Mouse (Mus musculus): ENCODE data around the gene Mff.

Gene Mff

DNA sequence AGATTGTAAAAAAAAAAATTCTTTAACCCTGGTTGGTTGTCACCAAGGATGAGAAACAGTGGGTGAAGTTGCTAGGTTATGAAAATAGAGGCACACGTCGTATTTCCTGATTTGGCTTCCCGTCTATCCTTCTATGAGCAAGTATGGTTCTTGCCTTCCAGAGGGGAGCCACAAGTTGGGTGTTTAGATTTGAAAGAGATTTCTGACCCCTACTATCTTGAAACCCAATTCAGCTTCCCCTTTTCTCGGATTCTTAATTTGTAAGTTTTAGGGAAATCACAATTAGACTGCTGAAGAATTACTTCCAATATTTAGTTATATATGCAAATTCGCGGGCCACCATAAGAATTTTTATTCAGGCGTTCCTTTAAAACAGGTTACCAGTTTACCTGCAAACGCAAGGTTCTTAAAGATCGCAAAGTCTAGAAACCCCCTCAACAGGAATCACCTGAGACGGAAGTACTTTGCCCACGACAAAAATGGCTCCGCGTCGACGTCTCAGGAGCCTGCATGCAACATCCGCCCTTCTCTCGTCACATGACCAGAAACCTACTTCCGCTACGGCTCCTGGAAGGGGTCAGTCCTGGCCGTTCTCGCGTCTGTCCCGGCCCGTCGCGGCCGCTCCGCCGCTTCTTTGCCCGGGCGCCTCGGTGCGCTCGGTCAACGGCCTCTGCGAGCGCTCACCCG, at the start of gene Mff:
Gene Mff (plus strand): TSS at position 552 of the 687 bp plus-strand sequence.
- peak; percentile 73 for DNase-seq (ENCODE audit: extremely low read depth, low read depth, low spot score)

DNA sequence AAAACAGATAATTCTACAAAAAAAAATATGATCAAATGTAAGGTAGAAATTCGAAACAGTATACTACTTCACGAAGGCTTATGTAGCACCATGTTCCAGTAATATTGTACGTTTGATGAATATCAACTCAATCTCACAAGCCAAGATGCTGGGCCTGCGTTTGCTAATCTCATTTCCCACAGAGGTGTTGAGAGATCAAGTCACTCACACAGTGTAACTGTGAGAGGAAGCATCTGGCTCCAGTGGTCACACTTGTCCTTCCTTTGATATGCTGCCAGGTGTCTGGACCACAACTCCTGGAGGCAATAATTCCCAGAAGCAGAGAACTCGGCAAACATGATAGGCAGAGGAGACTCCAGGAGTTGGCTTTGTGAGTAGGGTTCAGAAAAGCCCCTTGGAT, 38.4 kb upstream of the Mff start:
- no peak for DNase-seq (ENCODE audit: extremely low read depth, low read depth, low spot score)

DNA sequence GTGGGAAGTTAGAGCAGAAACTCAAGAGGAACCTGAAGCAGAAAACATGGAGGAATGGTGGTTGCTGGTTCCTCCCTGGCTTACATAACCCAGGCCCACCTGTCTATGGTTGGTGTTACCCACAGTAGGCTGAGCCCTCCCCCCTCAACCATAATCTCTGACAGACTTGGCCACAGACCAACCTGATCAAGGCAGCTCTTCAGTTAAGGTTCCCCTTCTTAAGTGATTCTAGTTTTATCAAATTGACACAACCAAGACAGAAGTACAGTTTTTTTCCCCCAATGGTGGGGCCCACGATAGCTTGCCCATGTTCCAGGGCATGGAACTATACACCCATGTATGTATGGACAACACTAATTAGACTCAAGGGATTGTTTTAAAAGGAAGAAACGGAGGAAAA, 37.8 kb upstream of the Mff start:
- DNase-seq (ENCODE audit: extremely low read depth, low read depth, low spot score) = no peak

DNA sequence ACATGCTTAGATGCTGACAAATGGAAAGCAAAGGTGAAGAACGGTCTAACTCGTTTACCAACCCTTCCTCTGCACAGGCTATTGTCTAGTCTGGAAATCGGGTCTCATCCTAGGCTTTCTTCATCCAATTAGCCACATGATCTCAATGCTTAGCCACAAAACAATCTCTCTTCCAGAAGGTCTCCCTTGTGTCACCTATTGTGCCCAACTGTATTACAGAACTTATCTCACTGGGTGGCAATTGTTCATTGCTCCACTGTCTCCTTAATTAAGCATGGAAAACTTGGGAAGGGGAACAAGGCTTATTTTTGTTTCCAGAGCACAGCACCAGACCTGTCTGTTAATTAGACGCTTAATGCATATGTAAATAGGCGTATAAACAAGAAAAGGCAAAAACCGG, 36.8 kb upstream of the Mff start:
- no peak for DNase-seq (ENCODE audit: extremely low read depth, low read depth, low spot score)

DNA sequence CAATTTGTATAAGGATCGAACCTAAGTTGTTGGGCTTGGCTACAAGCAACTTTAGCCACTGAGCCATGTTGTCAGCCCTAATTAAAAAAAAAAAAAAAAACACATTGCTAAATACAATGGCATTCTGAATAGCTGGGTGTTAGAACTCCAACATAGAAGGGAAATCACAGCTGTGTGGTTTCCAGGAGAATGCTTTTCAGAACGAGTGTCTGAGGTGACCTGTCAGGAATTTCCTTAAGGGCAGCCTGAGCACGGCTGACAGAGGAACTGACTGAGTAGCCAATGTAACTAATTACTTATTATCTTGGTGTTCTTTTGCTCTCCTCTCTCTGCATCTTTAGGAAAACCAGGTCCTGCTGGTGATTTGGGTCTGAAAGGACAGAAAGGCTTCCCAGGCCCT, 28.8 kb upstream of the Mff start:
- DNase-seq (ENCODE audit: extremely low read depth, low read depth, low spot score) = no peak

DNA sequence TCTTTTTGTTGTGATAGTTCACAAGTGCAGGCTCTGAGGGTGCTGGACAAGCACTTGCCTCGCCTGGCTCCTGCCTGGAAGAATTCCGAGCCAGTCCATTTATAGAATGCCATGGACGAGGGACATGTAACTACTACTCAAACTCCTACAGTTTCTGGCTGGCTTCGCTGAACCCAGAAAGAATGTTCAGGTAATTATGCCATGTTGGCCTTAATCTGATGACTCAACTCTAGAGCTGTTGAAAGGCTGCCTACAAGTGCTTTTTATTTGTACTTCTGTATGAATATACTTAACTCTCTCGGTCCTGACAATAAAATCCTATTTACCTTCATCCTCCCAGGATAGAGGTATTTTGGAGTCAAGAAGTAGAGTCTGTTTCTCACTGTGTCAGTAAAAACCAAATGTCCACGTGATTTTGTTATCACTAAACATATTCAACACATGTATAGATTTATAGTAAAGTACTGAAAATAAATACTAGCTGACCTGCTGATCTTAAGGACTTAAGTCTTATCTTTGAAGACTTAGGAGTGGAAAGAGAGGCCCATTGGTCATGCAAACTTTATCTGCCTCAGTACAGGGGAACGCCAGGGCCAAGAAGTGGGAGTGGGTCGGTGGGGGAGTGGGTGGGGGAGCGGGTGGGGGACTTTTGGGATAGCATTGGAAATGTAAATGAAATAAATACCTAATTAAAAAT, 6.7 kb upstream of the Mff start:
- peak; percentile 26 for DNase-seq (ENCODE audit: extremely low read depth, low read depth, low spot score)

DNA sequence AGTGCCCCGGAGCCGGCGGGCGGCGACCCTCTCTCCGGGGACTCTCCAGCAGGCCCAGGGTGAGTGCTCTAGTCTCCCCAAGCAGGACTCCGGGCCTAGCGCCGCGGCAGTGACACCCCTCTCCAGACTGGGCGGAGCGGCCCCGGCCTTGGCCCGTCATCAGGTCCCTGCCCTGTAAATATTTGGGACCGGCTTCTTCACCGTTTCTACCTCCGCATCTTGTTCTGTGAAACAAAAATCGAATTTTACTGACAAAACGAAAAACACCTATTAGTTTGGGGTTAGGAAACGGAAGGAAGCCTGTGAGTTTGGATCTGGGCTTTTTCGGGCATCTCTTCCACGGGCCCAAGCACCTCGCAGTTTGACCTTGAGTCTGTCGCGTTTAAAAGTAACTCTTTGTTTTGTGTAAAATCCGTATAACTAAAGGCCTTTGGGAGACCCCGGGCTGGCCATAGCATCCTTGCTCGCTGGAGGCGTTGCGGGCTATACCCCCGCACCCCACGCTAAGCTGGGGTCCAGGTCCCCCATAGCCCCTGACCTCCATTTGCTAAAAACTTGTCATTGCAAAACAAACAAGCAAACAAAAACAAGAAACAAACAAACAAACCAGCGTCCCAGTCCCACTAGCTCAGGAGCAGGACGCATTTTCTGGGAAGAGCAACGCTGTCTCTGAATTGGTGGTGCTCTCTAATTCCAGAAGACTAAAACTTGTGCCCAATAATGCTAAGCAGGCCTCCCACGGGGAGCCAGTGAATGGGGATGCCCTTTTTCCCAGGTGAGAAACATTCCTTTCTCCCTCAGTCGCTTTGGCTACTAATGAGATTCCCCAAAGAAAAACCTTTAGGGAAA, 560 bp downstream of the Mff start:
- DNase-seq (ENCODE audit: extremely low read depth, low read depth, low spot score) = no peak

DNA sequence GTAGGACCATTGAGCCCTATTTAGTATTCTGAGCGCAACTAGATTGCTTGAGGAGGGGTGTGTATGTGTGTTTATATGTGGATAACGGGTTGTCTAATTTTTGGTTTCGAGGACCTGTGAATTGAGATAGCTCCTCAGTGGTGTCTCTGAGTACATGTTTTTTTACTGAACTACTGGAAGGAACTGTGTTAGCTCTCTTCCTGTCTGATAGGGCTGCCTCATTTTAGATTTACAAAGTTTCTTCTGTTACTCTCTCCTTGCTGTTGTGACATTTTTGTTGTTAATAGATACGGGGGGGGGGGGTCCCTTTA, 1.1 kb downstream of the Mff start:
- no peak for DNase-seq (ENCODE audit: extremely low read depth, low read depth, low spot score)

DNA sequence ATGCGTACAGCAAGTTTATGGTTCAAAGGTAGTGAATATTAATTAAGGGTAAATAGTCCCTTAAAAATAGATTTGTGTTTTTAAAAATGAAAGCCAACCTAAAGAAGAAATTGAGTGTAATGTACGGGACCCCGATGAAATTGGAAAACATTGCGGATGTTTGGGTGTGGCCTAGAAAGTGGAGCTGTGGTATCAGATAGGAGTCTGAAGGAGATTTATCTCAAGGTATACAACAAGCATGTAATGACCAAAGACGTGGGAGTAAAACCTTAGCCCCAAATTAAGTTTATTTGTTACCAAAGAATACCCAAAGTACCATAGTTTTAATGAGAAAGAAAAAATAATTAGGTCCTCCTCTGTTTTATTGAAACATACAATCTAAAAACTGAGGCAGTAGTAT, 1.8 kb downstream of the Mff start:
- DNase-seq (ENCODE audit: extremely low read depth, low read depth, low spot score) = no peak

DNA sequence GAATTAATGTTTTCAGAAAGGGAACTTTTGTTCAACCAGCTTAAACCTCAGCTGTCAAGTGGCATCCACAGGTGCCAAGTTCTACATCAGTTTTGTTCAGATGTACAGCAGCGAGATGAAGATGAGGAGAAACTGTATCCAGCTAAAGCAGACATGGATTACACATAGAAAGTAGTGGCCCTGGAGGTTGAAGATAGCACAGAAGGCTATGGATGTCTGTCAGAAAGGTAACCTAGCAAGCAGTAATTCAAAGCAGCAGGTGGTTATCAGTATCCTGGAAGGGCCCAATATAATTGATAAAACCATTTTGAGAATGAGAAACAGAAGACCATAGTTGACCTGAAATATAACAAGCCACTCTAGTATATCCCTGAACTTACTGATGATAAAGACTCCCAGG, 8.7 kb downstream of the Mff start:
- DNase-seq (ENCODE audit: extremely low read depth, low read depth, low spot score) = no peak

DNA sequence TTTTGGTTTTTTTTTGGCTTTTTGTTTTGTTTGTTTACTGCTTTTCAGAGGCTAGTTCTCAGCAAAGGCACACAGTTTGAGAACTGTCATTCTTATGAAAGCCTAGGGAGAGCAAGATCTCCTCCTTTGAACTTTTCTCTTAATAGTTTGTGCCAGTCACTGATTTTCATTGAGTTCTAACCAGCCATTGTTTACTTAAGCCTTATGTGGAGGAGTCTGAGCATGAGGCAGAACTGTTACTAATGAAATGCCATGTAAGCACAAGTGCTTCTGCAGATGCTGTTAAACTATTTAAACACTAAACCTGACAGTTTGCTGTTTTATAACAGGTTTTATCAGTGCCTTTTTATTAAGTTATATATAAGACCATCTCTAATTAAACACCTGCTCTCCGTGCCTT, 13.4 kb downstream of the Mff start:
- DNase-seq (ENCODE audit: extremely low read depth, low read depth, low spot score) = no peak

DNA sequence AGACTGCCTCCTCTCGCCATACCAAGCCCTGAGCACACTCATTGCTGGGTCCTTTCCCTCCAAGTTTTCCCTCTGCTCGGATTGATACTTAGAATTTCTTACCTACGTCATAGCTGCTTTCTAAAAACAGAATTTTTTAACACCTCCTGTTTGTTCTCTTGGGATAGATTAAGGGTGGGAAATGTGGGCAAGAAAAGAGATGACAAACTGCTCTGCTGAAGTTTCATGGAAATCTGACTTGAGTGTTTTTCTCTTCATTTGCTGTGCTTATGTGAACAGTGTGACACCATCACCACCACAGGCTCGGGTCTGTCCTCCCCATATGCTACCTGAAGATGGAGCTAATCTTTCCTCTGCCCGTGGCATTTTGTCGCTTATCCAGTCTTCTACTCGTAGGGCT, 16.8 kb downstream of the Mff start:
- no peak for DNase-seq (ENCODE audit: extremely low read depth, low read depth, low spot score)

DNA sequence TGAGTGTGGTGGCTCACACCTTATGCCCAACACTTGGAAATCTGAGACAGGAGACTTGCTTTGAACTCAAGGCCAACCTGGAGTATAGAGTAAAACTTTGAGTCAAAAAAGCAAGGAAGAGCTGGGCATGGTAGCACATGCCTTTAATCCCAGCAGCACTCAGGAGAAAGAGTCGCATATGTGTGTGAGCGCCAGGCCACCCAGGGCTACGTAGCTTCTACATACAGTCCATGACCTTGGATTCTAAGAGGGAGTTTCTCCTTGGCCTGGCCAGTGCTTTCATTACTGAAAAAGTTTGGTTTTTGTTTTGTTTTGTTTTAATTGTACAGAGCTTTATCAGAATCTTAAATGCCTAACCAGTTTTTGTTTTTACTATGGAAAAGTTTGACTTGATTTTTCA, 19.3 kb downstream of the Mff start:
- DNase-seq (ENCODE audit: extremely low read depth, low read depth, low spot score) = no peak

DNA sequence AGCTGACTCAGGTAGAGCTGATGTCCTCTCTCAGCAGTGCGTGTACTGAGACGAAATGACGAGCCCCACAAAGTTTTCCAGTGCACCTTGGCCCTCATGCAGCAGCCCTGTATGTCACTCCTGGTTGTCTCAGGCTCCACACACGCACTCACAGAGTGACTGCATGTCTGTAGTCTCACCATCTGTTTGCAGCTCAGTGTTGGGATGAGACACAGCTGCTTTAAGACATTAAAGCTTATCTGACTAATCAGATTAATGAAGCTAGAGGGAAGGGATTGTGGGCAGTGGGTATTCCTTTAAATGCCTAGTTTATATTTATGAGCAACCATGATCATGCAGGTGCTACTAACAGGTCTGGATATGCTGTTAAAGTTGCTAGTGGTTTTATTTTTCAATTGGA, 21.7 kb downstream of the Mff start:
- no peak for DNase-seq (ENCODE audit: extremely low read depth, low read depth, low spot score)

DNA sequence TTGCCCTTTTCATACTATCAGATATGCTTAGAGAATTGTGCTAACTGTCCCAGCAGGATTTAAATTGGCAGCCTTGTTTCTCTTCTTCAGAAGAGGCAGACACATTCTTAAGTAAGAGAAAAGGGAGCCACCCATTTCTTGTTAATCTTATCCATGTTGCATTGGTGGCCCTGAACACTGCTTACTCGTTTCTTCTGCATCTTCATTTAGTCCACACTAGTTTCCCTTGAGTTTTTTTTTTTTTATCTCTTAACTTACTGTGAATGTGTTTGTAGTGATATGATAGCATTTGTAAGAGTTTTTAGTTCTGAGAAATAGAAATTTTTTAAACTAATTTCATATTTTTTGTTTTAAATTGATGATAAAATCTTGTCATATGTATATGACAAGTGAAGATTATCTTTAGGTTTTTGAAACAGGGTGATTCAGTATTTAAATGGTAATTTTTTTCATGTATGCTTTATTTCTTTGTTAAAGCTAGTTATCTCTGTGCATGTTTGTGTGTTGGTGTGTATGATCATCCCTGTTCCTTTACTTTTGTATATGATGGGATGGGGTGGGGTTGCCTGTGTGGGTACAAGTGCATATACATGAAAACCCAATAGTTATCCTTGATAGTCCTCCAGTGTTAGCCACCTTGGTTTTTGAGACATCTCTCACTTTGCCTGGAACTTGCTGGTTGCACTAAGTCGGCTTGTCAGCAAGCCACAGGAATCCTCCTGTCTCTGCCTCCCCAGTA, 23.2 kb downstream of the Mff start:
- no peak for DNase-seq (ENCODE audit: extremely low read depth, low read depth, low spot score)

DNA sequence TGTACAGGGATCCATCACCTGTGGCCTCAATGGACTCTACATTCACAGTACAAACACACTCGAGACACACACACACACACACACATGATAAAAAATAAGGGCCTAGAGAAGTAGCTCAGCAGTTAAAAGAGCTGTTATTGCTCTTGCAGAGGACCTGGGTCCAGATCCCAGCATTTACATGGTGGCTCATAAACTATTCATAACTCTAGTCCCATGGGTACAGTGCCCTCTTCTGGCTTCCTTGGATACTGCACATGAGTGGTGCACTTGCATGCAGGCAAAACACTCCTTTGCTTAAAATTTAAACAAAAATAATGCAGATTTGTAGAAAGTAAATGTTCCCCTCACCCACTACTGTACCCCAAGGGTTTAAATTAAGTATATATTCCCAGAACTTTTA, 34.8 kb downstream of the Mff start:
- DNase-seq (ENCODE audit: extremely low read depth, low read depth, low spot score) = no peak

DNA sequence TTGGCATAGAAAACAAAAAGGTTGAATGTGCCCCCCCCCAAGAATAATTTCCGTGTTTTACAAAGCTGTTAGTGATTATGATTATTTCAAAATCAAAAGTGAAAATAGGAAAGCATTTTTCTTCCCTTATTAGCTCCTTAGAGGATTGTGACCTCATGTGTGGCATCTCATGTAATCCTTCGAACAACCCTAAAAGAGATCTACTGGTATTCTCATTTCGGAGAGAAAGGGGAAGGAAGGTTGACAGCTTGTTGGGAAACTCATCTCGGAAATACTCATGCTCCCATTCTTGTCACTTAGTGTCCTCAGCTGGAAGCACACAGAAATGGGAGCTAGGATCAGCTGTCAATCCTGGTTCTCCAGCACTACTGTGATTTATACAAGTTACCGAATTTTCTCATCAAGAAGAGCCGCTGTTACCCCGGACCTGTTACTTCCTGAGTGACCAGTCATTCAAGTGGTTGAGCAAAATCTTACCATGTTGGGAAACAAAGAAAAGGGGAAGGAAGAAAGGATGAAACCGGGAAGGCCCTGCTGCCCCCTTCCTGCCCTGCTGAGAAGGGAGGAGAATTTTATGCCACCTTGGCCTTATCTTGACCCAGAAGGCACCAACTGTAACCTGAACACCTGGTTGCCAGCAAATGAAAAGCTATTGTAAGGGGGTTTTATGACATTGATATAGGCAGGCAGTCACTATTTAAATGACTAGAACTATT, 36.9 kb downstream of the Mff start:
- DNase-seq (ENCODE audit: extremely low read depth, low read depth, low spot score) = no peak

DNA sequence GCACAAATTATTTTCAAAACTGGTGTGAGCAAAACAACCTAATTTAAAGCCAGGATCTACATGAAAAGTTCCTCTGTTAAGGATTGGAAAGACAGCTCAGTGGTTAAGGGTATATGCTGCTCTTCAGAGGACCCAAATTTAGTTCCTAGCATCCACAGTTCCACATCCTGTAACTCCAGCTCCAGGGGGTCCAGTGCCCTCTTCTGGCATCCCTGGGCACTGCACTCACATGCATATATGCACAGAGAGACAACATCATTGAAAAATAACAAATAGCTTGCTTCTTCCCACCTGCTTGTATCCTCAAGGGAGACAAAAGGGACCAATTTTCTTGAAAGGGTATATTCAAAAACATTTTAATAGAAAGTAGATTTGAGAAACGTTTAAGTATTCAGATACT, 37.6 kb downstream of the Mff start:
- no peak for DNase-seq (ENCODE audit: extremely low read depth, low read depth, low spot score)

DNA sequence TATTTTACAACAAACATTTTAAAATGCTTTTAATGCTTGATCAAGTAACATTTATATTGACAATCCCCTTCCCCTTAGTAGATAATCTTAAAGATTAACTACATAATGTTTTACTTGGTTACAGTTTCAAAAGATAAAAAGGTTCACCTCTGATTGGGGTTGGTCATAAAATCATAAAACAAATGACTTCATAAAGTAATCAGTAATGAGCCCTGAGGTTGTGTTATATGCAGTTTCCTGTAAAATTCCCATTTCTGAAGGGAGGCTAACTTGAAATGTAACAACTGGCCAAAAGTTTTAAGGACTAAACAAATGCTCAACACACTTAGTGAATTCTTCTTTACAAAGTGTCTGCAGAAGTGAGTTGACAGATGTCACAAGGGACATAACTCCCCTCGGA, 41.5 kb downstream of the Mff start:
- DNase-seq (ENCODE audit: extremely low read depth, low read depth, low spot score) = no peak

DNA sequence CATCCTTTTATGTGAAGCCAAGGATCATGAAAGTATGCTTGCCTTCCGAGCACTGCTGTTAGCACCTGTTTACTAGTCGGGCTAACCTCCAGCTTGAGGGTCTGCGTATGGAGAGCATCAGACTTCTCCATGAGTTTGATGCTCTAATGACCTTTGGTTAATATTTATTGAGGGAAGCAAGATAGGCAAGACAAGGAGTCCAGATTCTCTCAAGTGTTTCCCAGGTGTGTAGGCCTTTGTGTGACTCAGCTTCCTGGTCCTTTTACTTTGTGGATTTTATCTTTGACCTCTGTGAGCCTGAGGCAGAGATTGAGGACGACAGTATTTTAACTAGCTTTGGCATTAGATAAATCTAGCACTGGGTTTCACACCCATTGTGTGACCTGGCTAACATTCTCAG, 42.0 kb downstream of the Mff start:
- no peak for DNase-seq (ENCODE audit: extremely low read depth, low read depth, low spot score)

DNA sequence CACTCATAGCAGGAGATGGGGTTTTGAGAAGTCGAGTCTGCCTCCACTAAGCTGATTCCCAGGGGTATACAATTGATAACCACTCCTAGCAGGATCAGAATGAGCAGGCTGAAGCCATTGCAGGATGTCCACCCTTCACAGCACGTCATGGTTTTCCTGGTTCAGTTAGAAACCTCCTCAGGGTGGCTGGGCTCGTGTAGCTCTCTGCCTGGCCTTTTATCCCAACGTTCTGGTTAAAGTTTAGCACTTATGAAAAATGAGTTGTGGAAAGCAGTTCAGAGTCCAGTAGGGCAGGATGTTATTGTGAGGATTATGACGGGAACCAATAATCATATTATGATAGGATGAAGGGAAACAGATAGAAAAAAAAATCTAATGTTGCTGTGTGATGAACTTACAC, 43.6 kb downstream of the Mff start, which contains the start of gene Tm4sf20:
Gene Tm4sf20 (minus strand): TSS at position 193 of the 400 bp plus-strand sequence.
- no peak for DNase-seq (ENCODE audit: extremely low read depth, low read depth, low spot score)
